Mouse (Mus musculus): ENCODE measurements around the gene Erc2. TPM values are rescaled to one million over a fixed set of nuclear protein-coding genes. Genes with fewer than 3 reads are reported as not detected.

Gene Erc2
- total RNA-seq, 2 experiments from 2014 or later: 203 to 224 TPM

- intact Hi-C loops (cut with DNase I): no loop called here
- Histone ChIP-seq H3K27ac (no peak overlapping the region), H3K4me3 (no peak overlapping the region)
- TF ChIP-seq CTCF (IDR thresholded peaks at IDR 0.05): no peak
- DNase-seq (ENCODE audit: extremely low spot score in 1 of 2, low spot score in 2 of 2): no peak
Observed at GRCm38 (mm10) chr14:27667016-27667852, 45.0 kb downstream of the Erc2 start.

- no peak for DNase-seq (ENCODE audit: extremely low spot score in 1 of 2, low spot score in 2 of 2)
- intact Hi-C loops (cut with DNase I): no loop called here
- no peak overlapping the region for H3K27ac ChIP-seq
- TF ChIP-seq CTCF (IDR thresholded peaks at IDR 0.05): no peak
- H3K4me3 ChIP-seq: no peak overlapping the region
Observed at GRCm38 (mm10) chr14:27668151-27668550, 45.9 kb downstream of the Erc2 start.

- TF ChIP-seq CTCF (IDR thresholded peaks at IDR 0.05): no peak
- DNase-seq (ENCODE audit: extremely low spot score in 1 of 2, low spot score in 2 of 2): no peak
- Histone ChIP-seq H3K27ac (no peak overlapping the region), H3K4me3 (no peak overlapping the region)
- intact Hi-C loops (cut with DNase I): loop anchor here (5.0 kb wide), 1 partner anchor 52 kb away; no protein-coding TSS in a partner anchor
Observed at GRCm38 (mm10) chr14:27669939-27670338, 47.7 kb downstream of the Erc2 start.

GRCm38 (mm10) chr14:27672761-27673160 is 50.5 kb downstream of the Erc2 start:
- intact Hi-C loops (cut with DNase I): loop anchor here (5.0 kb wide), 1 partner anchor 50 kb away; no protein-coding TSS in a partner anchor
- H3K4me3 ChIP-seq: no peak overlapping the region
- peak in 1 of 2 experiments; percentile 36 for DNase-seq (ENCODE audit: extremely low spot score in 1 of 2, low spot score in 2 of 2)
- H3K27ac ChIP-seq: peak overlapping the region; percentile 55
- TF ChIP-seq CTCF (IDR thresholded peaks at IDR 0.05): no peak

GRCm38 (mm10) chr14:27674096-27674495 is 51.9 kb downstream of the Erc2 start:
- TF ChIP-seq CTCF (IDR thresholded peaks at IDR 0.05): no peak
- no peak overlapping the region for H3K27ac ChIP-seq
- no peak for DNase-seq (ENCODE audit: extremely low spot score in 1 of 2, low spot score in 2 of 2)
- no peak overlapping the region for H3K4me3 ChIP-seq
- intact Hi-C loops (cut with DNase I): loop anchor here (5.0 kb wide), 1 partner anchor 48 kb away; no protein-coding TSS in a partner anchor

GRCm38 (mm10) chr14:27674561-27674960 is 52.3 kb downstream of the Erc2 start:
- no peak for TF ChIP-seq CTCF (IDR thresholded peaks at IDR 0.05)
- intact Hi-C loops (cut with DNase I): loop anchor here (5.0 kb wide), 1 partner anchor 48 kb away; no protein-coding TSS in a partner anchor
- no peak for DNase-seq (ENCODE audit: extremely low spot score in 1 of 2, low spot score in 2 of 2)
- Histone ChIP-seq H3K27ac (no peak overlapping the region), H3K4me3 (no peak overlapping the region)

GRCm38 (mm10) chr14:27675071-27675470 is 52.8 kb downstream of the Erc2 start:
- no peak for TF ChIP-seq CTCF (IDR thresholded peaks at IDR 0.05)
- no peak for DNase-seq (ENCODE audit: extremely low spot score in 1 of 2, low spot score in 2 of 2)

GRCm38 (mm10) chr14:27682368-27683052 is 60.3 kb downstream of the Erc2 start:
- no peak for TF ChIP-seq CTCF (IDR thresholded peaks at IDR 0.05)

More at GRCm38 (mm10) chr14:27675071-27675470, 52.8 kb downstream of the Erc2 start:
- intact Hi-C loops (cut with DNase I): no loop called here
- Histone ChIP-seq H3K27ac (no peak overlapping the region), H3K4me3 (no peak overlapping the region)

GRCm38 (mm10) chr14:27695781-27696180 is 73.6 kb downstream of the Erc2 start:
- DNase-seq (ENCODE audit: extremely low spot score in 1 of 2, low spot score in 2 of 2): no peak
- Histone ChIP-seq H3K4me3 (no peak overlapping the region), H3K27ac (no peak overlapping the region)
- TF ChIP-seq CTCF (IDR thresholded peaks at IDR 0.05): no peak
- intact Hi-C loops (cut with DNase I): no loop called here

More at GRCm38 (mm10) chr14:27682368-27683052, 60.3 kb downstream of the Erc2 start:
- intact Hi-C loops (cut with DNase I): no loop called here
- Histone ChIP-seq H3K4me3 (no peak overlapping the region), H3K27ac (no peak overlapping the region)
- DNase-seq (ENCODE audit: extremely low spot score in 1 of 2, low spot score in 2 of 2): no peak

GRCm38 (mm10) chr14:27717364-27717763 is 95.1 kb downstream of the Erc2 start:
- DNase-seq (ENCODE audit: extremely low spot score in 1 of 2, low spot score in 2 of 2): no peak
- no peak for TF ChIP-seq CTCF (IDR thresholded peaks at IDR 0.05)
- H3K27ac ChIP-seq: no peak overlapping the region
- no peak overlapping the region for H3K4me3 ChIP-seq
- intact Hi-C loops (cut with DNase I): no loop called here

GRCm38 (mm10) chr14:27719601-27720000 is 97.4 kb downstream of the Erc2 start:
- TF ChIP-seq CTCF (IDR thresholded peaks at IDR 0.05): no peak
- no peak for DNase-seq (ENCODE audit: extremely low spot score in 1 of 2, low spot score in 2 of 2)
- intact Hi-C loops (cut with DNase I): no loop called here
- Histone ChIP-seq H3K4me3 (no peak overlapping the region), H3K27ac (no peak overlapping the region)

GRCm38 (mm10) chr14:27720944-27721343 is 98.7 kb downstream of the Erc2 start:
- Histone ChIP-seq H3K4me3 (no peak overlapping the region), H3K27ac (no peak overlapping the region)
- DNase-seq (ENCODE audit: extremely low spot score in 1 of 2, low spot score in 2 of 2): peak in 1 of 2 experiments; percentile 40
- intact Hi-C loops (cut with DNase I): loop anchor here (5.0 kb wide), 1 partner anchor 49 kb away; no protein-coding TSS in a partner anchor
- no peak for TF ChIP-seq CTCF (IDR thresholded peaks at IDR 0.05)

Data from left cerebral cortex, adult 2 months (tissue).